ENCODE assay signal across 9 mouse cellular contexts in the genomic region with DNA sequence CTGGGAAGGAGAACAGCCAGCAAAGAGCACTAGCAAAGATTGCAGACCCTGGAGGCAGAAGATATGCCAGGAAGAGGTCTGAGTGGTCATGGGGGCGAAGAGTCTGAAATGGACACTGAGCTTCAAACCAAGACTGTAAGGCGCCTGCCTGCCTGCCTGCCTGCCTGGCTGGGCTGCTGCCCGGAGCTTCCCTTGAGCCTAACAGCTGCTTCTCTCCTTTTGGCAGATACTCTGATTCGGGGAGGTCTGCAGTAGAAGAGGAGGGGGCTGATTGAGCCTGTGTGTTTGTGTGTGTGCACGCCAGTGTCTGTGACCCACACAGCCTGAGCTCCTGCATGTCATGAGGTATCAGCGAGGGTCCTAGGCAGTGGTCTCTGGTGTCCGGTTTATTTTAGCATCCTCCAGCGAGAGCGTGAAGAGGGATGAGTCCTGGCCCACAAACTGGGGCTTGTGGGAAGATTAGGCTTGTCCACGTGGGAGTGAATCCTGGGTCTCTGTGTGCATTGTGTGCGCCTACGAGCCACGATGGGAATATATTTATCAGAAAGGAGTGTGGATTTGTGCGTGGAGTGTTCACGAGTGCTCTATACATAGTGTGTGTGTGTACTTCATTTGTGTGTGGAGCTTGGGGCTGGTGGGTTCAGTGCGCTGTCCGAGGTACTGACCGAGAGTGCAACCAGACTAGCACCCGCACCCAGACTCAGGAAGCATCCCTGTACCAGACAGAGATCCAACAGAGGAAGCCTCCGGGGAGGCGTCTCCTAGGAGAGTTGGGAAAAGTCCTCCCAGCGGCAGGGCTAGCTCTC. TPM values are rescaled to one million over a fixed set of nuclear protein-coding genes. Genes with fewer than 3 reads are reported as not detected.
DNase-seq lines count a peak whose midpoint lies in the region; ATAC-seq and TF ChIP-seq lines count a peak whose summit lies in the region.
"Had no signal": no experiment of that assay in that cellular context is flagged by ENCODE, and none has a peak within 500 bp of the region (broad histone marks: within the 10 kb centered on the region; RNA-seq: fewer than 3 reads in every experiment).

No protein-coding gene starts in this region.

- H3K36me3 ChIP-seq in forebrain, postnatal 0 days (ENCODE audit: insufficient read depth) = no peaks in the 10 kb centered on the region
- no peaks in the 10 kb centered on the region for H3K36me3 ChIP-seq in limb, embryonic 11.5 days (ENCODE audit: control insufficient read depth, insufficient read depth, low read length)
- H3K36me3 ChIP-seq in neural tube, embryonic 15.5 days = no peaks in the 10 kb centered on the region

- no peak for TF ChIP-seq CTCF in forebrain, postnatal 0 days (IDR thresholded peaks at IDR 0.05; ENCODE audit: low read depth)

- H3K4me2 ChIP-seq in forebrain, postnatal 0 days (ENCODE audit: low read depth) = peak overlapping the region; percentile 94
- H3K4me2 ChIP-seq in limb, embryonic 11.5 days (ENCODE audit: low read depth, severe bottlenecking) = no peak overlapping the region
- H3K4me2 ChIP-seq in neural tube, embryonic 15.5 days = peak overlapping the region; percentile 69

- H3K27ac ChIP-seq in forebrain, postnatal 0 days (ENCODE audit: low read depth, low read length) = no peak overlapping the region
- H3K27ac ChIP-seq in limb, embryonic 11.5 days (replicated peaks; ENCODE audit: low read depth, low read length) = no peak overlapping the region
- peak overlapping the region; percentile 85 for H3K27ac ChIP-seq in neural tube, embryonic 15.5 days (replicated peaks)

- H3K4me1 ChIP-seq in forebrain, postnatal 0 days (ENCODE audit: insufficient read depth) = peaks cover 25% of the 10 kb centered on the region; the same call in 1 of the 2 replicates
- peaks cover 10% of the 10 kb centered on the region; the same call in 1 of the 2 replicates for H3K4me1 ChIP-seq in limb, embryonic 11.5 days (ENCODE audit: control insufficient read depth, insufficient read depth, low read length)
- peaks cover 70% of the 10 kb centered on the region for H3K4me1 ChIP-seq in neural tube, embryonic 15.5 days

- WGBS in forebrain, postnatal 0 days = 11% methylated on average over 22 of the region's 22 CpGs
- WGBS in limb, embryonic 11.5 days = 18% methylated on average over 22 of the region's 22 CpGs
- 8% methylated on average over 22 of the region's 22 CpGs for WGBS in neural tube, embryonic 15.5 days

- H3K27me3 ChIP-seq in forebrain, postnatal 0 days (ENCODE audit: insufficient read depth, low read length) = no peaks in the 10 kb centered on the region
- H3K27me3 ChIP-seq in limb, embryonic 11.5 days (ENCODE audit: control insufficient read depth, insufficient read depth, low read length) = peaks cover 21% of the 10 kb centered on the region
- H3K27me3 ChIP-seq in neural tube, embryonic 15.5 days (replicated peaks) = no peaks in the 10 kb centered on the region

- no peak for DNase-seq in frontal cortex, postnatal 10 days (ENCODE audit: low spot score in 2 of 2)
- DNase-seq in thymus, postnatal 4 days = peak; percentile 50
- no peak for DNase-seq in thymus, adult 18-20 months
- DNase-seq in forebrain, postnatal 0 days = peak; percentile 51
- peak; percentile 87 for DNase-seq in limb, embryonic 11.5 days (ENCODE audit: low spot score)
- DNase-seq in spleen, postnatal 4 days (ENCODE audit: low spot score in 2 of 2) = no peak

- H3K9ac ChIP-seq in forebrain, postnatal 0 days = peak overlapping the region; percentile 83
- no peak overlapping the region for H3K9ac ChIP-seq in limb, embryonic 11.5 days (ENCODE audit: low read length)
- peak overlapping the region; percentile 86 for H3K9ac ChIP-seq in neural tube, embryonic 15.5 days (replicated peaks)

- peak; percentile 13; the same call in 1 of the 2 replicates for ATAC-seq in frontal cortex, adult (ENCODE audit: low TSS enrichment)
- no peak for ATAC-seq in forebrain, postnatal 0 days
- no peak for ATAC-seq in limb, embryonic 11.5 days (ENCODE audit: insufficient number of reproducible peaks, low FRiP score, low TSS enrichment, low read depth)
- no peak for ATAC-seq in neural tube, embryonic 15.5 days (ENCODE audit: low FRiP score)

- H3K4me3 ChIP-seq in forebrain, postnatal 0 days (ENCODE audit: low read depth, low read length) = peak overlapping the region; percentile 83
- peak overlapping the region; percentile 37 for H3K4me3 ChIP-seq in limb, embryonic 11.5 days (ENCODE audit: low read depth, low read length)
- H3K4me3 ChIP-seq in neural tube, embryonic 15.5 days (replicated peaks) = peak overlapping the region; percentile 71

- H3K9me3 ChIP-seq in forebrain, postnatal 0 days (ENCODE audit: low read length) = no peaks in the 10 kb centered on the region
- H3K9me3 ChIP-seq in limb, embryonic 11.5 days (ENCODE audit: control insufficient read depth, low read length) = no peaks in the 10 kb centered on the region
- no peaks in the 10 kb centered on the region for H3K9me3 ChIP-seq in neural tube, embryonic 15.5 days (replicated peaks)

RNA-seq across cellular contexts. Expression of gene Disp3, which starts 1.3 kb away (rescaled TPM):
- total RNA-seq in forebrain, postnatal 0 days (2014; rRNA removed) = 13.2 and 17.3 TPM in 2 replicates
- 4.1 and 6.1 TPM in 2 replicates for polyA plus RNA-seq in forebrain, postnatal 0 days (2015; fragmentation: Nextera tagmentation; extraction: Ambion mirVana)
- 0.40 TPM in 2 replicates for polyA plus RNA-seq in limb, embryonic 11.5 days (2014; fragmentation: Nextera tagmentation; extraction: Ambion mirVana)
- 13.0 and 15.6 TPM in 2 replicates for polyA plus RNA-seq in neural tube, embryonic 15.5 days (2015; fragmentation: Nextera tagmentation; extraction: Ambion mirVana)
- total RNA-seq: CH12.LX had no signal

Comparison
In these comparisons a context has a peak if more than half of its experiments do, and no peak if none do; other contexts are left out.
1. DNase-seq: peak in thymus, postnatal 4 days (single experiment), forebrain, postnatal 0 days (single experiment) and limb, embryonic 11.5 days (single experiment); none in frontal cortex, postnatal 10 days (0 of 2), thymus, adult 18-20 months (0 of 2) and spleen, postnatal 4 days (0 of 2).
2. Peak in every context shown above with its lines, with median percentiles within 50 percentile points of each other: H3K4me3 ChIP-seq.